Mouse (Mus musculus) thymus, postnatal 10 days (tissue): ENCODE results near the gene Pi4k2a.
"Not testable (repeated sequence)": the region's sequence is repeated elsewhere in the genome, so short reads cannot be mapped to it uniquely, and the experiment has no call there.

Experiments used
- DNase-seq, 2 experiments: peaks; one replicate each; pipeline ENCODE4 v3.0.0; 2021; ENCODE audit warnings: low spot score in 2 of 2

Gene Pi4k2a

DNA sequence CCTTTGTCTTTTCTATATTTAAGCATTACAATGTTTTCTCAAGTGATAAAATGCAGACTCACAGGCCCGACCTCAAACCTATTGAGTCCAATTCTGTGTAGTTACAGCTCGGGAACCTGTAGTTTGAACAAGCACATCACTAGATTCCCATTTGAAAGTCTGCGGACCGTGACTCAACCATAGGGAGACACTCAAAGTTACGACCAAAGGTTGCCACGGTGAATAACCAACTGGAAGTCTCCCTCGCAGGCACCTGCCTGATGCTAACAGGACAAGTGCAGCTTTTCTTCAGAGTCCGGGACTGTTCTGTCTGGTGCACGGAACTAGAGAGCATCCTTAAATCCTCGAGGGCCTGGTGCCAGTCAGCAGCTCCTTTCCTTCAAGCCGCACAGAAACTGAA lies 9.8 kb upstream of the Pi4k2a start:
- DNase-seq: no peak

DNA sequence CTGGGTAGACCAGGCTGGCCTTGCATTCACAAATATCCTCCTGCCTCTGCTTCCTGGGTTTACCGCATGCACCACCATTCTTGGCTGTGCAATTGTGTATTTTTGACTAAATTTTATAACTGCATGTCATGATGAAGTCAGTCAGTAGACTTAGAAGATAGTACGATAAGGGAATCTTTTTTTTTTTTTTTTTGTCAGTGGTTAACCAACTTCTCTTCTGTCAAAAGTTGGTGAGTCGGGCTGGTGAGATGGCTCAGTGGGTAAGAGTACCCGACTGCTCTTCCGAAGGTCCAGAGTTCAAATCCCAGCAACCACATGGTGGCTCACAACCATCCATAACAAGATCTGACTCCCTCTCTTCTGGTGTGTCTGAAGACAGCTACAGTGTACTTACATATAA lies 8.7 kb upstream of the Pi4k2a start:
- DNase-seq: not testable (repeated sequence)

DNA sequence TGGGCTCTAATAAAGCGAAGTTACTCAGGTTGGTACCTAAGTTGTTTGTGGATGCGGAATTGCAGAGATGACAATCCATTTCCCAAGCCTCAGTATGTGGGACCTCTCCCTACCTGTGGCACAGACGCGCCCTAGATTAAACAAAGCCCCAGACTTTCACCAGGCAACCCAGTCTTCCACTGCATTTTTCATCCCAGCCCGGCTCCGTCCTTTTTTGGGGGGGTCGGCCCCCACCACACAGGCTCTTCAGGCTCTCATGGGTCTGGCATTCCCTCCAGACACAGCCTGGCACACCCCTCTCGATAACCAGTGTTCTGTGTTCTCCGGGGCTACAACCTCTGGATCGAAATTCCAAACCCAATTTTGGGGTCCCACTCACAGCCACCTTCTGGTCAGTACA lies 4.6 kb upstream of the Pi4k2a start:
- DNase-seq: no peak

- DNase-seq: peak; percentile 18 to 22
Measured at GRCm38 (mm10) chr19:42086166-42086565, 4.1 kb upstream of the Pi4k2a start, which contains the start of gene Morn4. Morn4 (minus strand) TSS chr19:42086357.

DNA sequence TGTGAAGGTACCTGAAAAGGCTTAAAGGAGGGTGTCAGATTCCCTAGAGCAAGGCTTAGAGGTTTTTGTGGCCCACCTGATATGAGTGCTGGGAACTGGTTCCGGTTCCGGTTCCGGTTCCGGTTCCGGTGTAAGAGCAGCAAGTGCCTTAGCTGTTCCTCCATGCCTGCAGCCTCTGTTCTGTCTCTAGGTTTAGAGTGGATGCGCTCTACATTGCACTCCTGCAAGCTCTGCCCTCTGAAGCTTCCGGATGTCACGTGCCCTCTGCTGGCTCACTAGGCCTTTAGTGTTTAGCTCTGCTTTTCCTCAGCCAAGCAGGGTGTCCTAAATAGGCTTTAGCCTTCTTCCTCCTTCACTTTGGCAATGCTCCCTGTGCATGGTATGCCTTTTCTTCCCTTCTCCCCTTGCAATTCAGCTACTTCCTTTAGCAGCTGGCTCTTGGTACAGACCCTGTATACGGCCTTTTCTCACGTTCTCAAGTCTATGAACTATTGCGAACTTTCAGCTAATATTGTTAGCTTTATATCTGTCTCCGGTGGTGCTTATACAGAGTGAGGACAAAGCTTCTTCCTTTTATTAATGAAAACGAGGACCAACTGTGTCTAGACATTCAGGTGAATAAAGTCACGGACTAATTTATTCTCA lies 1.0 kb upstream of the Pi4k2a start:
- DNase-seq: peak; percentile 71 to 77

- DNase-seq: peak; percentile 44 to 51
Measured at GRCm38 (mm10) chr19:42090637-42091141, 419 bp downstream of the Pi4k2a start.

- no peak for DNase-seq
Measured at GRCm38 (mm10) chr19:42099406-42099805, 9.1 kb downstream of the Pi4k2a start.

DNA sequence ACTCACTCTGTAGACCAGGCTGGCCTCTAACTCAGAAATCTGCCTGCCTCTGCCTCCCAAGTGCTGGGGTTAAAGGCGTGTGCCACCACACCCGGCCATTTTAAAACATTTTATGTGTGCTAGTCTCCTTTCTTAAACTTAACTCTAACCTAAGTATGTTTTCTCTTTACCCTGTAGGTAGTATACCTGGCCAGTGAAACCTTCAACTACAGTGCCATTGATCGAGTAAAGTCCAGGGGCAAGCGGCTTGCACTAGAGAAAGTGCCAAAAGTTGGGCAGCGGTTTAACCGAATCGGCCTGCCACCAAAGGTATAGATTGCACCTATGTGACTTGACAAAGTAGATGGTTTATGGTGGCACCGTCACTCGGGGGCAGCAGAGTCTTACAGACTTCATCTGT lies 14.4 kb downstream of the Pi4k2a start:
- DNase-seq: no peak

DNA sequence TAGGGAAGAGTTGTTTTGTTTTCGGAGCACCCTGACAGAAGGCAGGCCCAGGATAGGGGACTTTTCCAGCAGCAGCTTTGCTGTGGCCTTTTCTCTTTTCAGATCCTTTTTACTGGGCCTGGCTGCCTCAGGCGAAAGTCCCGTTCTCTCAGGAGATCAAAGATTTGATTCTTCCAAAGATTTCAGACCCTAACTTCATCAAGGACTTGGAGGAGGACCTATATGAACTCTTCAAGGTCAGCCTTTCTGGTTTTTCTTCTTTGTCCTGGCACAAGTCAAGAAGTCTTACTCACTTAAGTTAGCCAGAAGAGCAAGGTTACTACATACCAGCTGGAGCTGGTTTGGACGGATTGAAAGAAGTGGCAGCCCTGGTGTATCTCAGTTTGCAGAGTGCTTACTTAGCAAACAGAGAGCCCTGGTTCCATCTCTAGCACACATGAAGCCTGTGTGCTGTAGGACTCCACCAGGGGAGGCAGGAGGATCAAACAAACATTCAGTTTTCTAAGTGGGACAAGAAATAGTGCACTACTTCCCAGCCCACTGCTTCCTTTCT lies 25.6 kb downstream of the Pi4k2a start:
- no peak for DNase-seq

DNA sequence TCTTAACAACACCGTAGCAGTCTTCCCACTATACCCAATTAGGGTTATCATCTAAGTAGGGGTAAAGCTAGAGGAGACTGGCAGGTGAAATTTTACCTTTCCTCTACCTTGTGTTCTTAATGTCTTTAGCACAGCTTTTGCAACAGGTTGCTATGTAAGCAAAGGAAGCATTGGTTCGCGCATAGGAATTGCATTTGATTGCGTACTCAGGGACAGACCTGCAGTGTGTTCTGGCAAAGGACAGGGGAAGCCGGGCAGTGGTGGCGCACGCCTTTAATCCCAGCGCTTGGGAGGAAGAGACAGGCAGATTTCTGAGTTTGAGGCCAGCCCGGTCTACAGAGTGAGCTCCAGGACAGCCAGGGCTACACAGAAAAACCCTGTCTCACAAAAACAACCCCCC lies 27.9 kb downstream of the Pi4k2a start:
- DNase-seq: no peak

- DNase-seq: no peak
Measured at GRCm38 (mm10) chr19:42118596-42118995, 28.3 kb downstream of the Pi4k2a start.

GRCm38 (mm10) chr19:42120451-42120850 lies 30.2 kb downstream of the Pi4k2a start:
- DNase-seq: no peak

DNA sequence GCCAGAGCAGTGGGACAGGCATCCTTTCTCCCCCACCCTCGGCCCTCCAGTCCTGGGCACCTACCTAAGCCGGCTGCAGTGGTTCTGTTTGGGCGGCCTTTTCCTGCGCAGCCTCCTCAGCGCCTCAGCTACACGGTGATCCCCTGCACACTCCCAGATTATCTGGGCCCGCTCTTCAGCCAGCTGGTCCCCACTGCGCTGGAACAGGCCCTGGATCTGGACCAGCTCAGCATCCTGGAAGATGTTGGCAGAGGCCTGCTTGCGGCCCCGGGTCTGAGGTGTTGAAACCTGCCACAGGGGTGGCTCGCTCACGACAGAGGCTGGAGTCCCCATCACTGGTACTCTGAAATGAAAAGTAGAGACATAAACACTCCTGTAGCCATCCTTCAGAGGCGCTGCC lies 34.4 kb downstream of the Pi4k2a start:
- DNase-seq: no peak

DNA sequence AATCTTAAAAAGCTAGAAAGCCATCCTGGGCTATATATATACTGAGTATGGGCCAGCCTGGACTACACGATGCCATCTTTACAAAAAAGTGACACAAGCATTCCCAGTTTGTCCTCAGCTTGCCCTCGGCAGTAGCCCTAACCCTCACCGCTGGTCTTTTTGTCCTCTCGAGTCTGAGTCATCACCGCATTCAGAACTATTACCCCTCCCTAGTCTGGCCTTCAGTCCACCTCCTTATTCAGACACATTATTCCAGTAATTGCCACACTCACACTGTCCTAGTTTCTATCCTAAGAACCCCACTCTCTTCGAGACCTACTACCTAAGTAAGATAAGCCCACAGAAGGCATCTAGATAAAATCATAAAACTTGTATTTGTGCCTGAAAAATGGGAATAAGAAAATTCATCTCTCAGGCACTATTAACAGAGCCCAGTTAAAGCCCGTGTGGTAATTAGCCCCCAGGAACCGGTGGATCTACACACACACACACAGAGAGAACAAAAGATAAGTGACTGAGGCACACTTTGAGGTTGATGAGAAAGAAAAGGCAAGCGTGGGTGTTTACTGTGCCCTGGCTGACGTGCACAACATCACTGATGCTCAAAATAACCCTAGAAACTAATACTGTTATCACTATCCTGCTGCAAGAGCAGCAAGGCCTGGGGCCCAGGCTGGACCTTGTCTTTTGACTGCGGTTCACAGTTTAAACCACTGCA lies 35.4 kb downstream of the Pi4k2a start:
- DNase-seq: no peak

DNA sequence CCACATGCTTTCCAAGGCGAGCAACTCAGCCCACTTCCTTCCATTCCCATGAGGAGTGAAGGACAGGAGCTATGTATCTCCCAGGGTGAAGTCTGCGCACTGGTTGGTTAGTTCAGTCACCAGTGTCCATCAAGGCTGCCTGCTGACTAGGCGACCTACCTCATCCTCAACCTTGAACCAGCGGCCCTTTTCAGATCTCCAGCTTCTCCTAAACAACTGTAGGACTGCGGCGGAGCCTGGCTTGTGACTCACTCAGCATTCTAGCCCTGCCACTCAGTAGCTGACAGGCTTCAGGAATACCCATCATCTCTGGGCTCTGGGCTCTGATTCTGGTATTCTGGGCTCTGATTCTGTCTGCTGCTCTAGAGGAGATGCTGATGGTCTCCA lies 35.9 kb downstream of the Pi4k2a start:
- no peak for DNase-seq

DNA sequence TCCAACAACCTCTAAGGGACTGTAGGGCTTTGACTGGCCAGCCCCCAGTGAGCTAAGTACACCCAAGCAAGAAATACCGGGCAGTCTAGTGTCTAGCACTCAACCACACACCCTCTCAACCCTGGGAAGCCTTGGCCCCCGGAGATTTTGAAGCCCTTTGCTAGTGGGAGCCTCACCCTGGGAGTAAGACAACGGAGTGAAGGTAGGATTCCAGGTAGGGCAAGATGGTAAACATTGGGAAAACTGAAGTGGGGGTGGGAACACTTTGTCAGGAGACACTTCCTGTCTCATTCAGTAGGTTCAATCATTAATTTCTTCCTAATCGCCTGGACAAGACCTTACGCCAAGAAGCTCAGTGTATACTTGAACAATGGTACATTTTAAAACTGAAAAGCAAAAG lies 36.8 kb downstream of the Pi4k2a start:
- DNase-seq: no peak

- DNase-seq: no peak
Measured at GRCm38 (mm10) chr19:42128052-42128740, 37.9 kb downstream of the Pi4k2a start.

DNA sequence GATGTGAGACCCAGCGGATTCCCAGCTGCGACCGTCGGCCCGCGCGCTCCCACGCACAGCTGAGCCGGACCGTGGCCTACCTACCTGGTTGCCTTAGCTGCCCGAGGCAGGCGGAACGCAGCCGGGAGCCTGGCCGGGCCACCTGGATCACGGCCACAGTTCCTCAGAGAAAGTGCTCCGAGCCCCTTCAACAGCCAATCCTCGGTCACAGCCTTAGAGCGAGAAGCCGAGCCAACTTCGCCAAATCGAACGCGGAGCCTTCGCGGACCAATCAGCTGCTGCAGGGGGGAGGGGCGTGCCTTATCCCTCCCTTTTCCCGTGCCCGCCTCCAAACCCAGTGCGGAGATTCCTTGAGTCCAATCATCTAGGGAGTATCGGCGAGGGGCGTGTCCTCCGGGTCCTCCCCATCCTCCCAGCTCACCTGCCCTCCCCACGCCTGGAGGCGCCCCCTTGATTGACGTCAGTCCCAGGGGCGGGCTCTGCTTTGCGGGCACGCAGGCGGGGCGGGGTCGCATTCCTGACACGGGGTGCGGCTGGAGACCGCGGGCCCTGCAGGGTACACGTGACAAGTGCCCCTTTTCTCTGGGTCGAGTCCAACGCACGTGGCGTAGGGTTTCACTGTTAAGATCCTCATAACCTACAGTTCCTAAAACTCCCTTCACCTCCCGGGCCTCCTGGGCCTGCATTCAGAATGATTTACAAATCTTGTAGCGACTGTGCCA lies 38.7 kb downstream of the Pi4k2a start, which contains the start of gene Avpi1:
Gene Avpi1 (minus strand): TSS at position 273 of the 722 bp plus-strand sequence.
- DNase-seq: peak; percentile 91 to 96

DNA sequence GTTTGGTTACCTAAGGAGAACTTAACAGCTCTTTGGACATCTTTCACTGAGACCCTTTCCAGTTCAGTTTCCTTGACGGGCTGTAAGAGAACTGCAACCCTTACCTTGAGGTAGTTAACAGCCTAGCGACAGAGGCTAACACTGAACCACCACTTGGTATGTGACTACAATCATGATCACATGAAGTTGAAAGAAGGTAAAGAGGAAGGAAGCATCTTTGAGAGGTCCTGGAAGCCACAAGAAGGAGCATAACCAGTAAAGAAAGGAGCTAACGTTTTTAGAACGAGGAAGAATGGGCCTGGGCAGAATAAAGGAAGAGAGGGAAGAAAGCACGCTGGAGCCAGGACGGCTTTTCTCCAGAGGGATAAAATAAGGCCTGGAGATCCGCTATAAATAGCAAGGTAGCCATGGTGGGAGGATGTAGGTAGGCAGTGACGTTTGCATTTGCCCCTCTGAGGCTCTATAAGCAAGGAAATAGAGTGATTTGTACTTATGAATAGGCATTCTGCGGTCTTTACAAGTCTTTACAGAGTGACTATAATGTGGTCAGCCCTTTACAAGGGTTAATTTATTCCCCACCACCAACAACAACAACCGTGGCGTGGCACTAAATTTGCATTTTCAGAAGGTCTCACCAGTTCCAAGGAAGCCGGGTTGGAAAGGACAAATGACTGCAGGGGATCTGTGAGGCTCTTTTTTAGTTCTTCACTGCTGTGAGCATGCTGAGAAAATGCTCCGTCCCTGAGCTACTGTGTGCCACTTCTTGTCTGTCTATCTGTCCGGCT lies 39.4 kb downstream of the Pi4k2a start:
- no peak for DNase-seq

GRCm38 (mm10) chr19:42130294-42130606 lies 40.0 kb downstream of the Pi4k2a start:
- no peak for DNase-seq

DNA sequence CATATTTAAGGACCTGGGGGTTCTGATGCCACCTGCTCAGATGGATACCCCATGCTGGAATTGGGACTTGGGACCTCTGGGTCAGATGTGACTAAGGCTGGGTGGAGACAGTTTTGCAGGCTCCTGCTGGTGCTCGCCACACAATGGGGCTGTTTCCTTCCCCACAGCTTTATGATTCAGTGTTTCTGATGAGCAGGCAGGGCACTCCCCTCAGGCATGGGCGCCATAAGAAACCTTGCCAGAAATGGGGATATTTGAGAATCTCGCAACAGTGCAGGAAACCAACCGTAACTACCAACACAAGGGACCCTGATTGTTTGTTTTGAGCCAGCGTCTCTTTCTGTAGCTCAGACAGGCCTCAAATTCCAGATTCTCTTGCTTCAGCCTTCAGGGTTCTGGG lies 40.8 kb downstream of the Pi4k2a start:
- no peak for DNase-seq
